Mouse (Mus musculus) intestine, embryonic 15.5 days (tissue): ENCODE results near the gene Rack1. TPM values are rescaled to one million over a fixed set of nuclear protein-coding genes. Genes with fewer than 3 reads are reported as not detected.
"Not testable (repeated sequence)": the region's sequence is repeated elsewhere in the genome, so short reads cannot be mapped to it uniquely, and the experiment has no call there.

ENCODE experiments used
- ATAC-seq: fragments of 200-750 bp; cut with Nextera tagmentation; 2 replicates; pipeline ENCODE4 v1.8.0; 2017; ENCODE audit warnings: moderate TSS enrichment, moderate library complexity
- H3K27ac ChIP-seq: fragments of 300-500 bp; sonication (generic); 2 replicates; pipeline ENCODE4 v1.5.1; 2015; ENCODE audit warnings: mild to moderate bottlenecking, inconsistent platforms
- H3K27me3 ChIP-seq: fragments of 300-500 bp; sonication (generic); replicated peaks from 2 replicates; pipeline ENCODE4 v1.6.1; 2015; ENCODE audit warnings: inconsistent platforms
- H3K36me3 ChIP-seq: fragments of 300-500 bp; sonication (generic); 2 replicates; pipeline ENCODE4 v1.6.1; 2015; ENCODE audit warnings: inconsistent platforms
- H3K4me1 ChIP-seq: fragments of 300-500 bp; sonication (generic); replicated peaks from 2 replicates; pipeline ENCODE4 v1.6.1; 2015; ENCODE audit warnings: inconsistent platforms
- H3K4me2 ChIP-seq: fragments of 300-500 bp; sonication (generic); replicated peaks from 2 replicates; pipeline ENCODE4 v1.6.1; 2015; ENCODE audit warnings: mild to moderate bottlenecking, inconsistent platforms
- H3K4me3 ChIP-seq: fragments of 300-500 bp; sonication (generic); replicated peaks from 2 replicates; pipeline ENCODE4 v1.5.1; 2015; ENCODE audit warnings: inconsistent platforms
- H3K9ac ChIP-seq: fragments of 300-500 bp; sonication (generic); 2 replicates; pipeline ENCODE4 v1.6.1; 2015; ENCODE audit warnings: inconsistent platforms
- H3K9me3 ChIP-seq: fragments of 300-500 bp; sonication (generic); 2 replicates; pipeline ENCODE4 v1.6.1; 2016; ENCODE audit warnings: inconsistent platforms
- WGBS: fragments of 180-500 bp; shearing (Covaris S2); methylation state at CpG from one replicate; pipeline ENCODE4 v1.1.7; 2015; 5-methylcytosine and 5-hydroxymethylcytosine counted together
- polyA plus RNA-seq: library from polyadenylated mRNA; unstranded; fragments of >200 nt; fragmentation: Nextera tagmentation; extraction: Ambion mirVana; gene quantifications from 2 replicates; pipeline ENCODE4 v1.2.1, GENCODE M21; 2015

The Rack1 gene
- polyA plus RNA-seq, 1 experiment from 2014 or later = 815 TPM

GRCm38 (mm10) chr11:48815851-48816250, 15.7 kb downstream of the Rack1 start:
- H3K4me1 ChIP-seq = peaks cover 19% of the 10 kb centered on the region
- peaks cover 8% of the 10 kb centered on the region; the same call in 1 of the 2 replicates for H3K36me3 ChIP-seq
- H3K9ac ChIP-seq = peak overlapping the region; percentile 76
- no peaks in the 10 kb centered on the region for H3K9me3 ChIP-seq
- 70% methylated on average over 16 of the region's 16 CpGs for WGBS
- H3K4me2 ChIP-seq = peak overlapping the region; percentile 74
- ATAC-seq = no peak
- H3K27ac ChIP-seq = 0 out of 2 replicates have a peak overlapping the region, but pooled peaks have one; percentile 99
- H3K27me3 ChIP-seq = no peaks in the 10 kb centered on the region
- H3K4me3 ChIP-seq = peak overlapping the region; percentile 69

DNA sequence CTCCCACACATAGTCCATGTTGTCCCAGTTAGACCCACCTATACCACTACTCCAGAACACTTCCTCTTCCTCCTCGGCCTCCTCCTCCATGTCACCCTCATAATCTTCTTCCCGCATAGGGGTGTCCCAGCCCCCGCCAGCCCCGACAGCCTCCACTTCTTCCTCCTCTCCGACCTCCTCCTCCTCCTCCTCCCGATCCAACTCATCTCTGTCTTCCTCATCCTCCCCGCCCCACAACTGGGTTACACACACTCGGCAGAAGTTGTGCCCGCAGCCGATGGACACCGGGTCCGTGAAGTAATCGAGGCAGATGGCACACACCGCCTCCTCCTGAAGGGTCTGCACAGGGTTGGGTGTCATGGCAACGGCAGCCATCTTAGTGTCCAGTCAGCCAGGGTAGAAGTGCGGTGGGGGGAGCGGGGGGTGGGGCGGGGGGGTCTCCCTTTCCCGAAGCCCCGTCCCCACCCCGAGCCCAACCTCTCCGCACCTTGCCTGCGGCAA, 16.2 kb downstream of the Rack1 start:
- peak overlapping the region; percentile 76 for H3K9ac ChIP-seq
- H3K4me3 ChIP-seq = peak overlapping the region; percentile 69
- ATAC-seq = peak; percentile 37
- peaks cover 8% of the 10 kb centered on the region; the same call in 1 of the 2 replicates for H3K36me3 ChIP-seq
- H3K27ac ChIP-seq = peak overlapping the region; percentile 99
- no peaks in the 10 kb centered on the region for H3K9me3 ChIP-seq
- no peaks in the 10 kb centered on the region for H3K27me3 ChIP-seq
- H3K4me2 ChIP-seq = peak overlapping the region; percentile 74
- 2% methylated on average over 23 of the region's 23 CpGs for WGBS
- H3K4me1 ChIP-seq = peaks cover 19% of the 10 kb centered on the region

DNA sequence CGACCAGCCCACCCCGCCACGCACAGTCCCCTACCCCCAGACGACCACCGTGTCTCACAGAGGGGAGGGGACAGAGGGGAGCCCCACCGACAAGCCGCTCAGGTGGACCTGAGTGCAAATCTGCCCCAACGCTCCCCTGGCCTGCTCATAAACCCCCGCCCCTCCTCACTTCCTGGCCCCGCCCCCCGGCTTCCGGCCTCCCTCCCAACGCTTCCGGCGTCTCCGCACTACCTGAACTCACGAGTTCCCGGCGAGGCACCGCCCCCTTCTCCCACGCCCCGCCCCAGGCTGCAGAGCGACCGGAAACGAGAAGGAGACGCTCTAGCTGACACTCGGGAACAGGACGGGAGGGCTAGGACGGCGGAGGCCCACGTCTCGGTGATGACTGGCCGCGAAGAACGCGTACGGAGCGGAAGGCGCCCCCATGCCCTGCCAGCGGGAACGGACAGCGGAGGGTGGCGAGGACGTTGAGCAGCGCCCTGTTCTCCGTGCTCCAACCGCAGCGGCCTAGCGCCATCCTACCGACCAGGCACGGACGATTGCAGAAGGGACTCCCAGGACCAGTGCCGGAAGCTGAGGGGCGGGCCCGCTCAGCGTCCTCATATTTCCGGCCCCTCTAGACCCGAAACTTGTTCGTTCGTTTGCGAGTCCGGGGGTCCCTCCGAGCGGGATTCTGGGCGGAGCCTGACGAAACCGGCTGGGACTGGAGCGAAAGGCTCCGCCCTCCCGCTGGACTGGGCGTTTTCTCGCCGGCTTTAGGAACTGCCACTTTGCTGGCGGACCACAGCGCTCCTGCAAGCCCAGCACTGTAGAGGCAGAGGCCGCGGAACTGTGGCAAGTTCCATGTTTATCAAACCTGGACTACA, 16.9 kb downstream of the Rack1 start, which contains the start of gene Trim41:
Trim41 (minus strand) TSS at position 554 of the 866 bp plus-strand sequence.
- WGBS = under 1% methylated on average over 75 of the region's 77 CpGs
- Histone ChIP-seq H3K9me3 (no peaks in the 10 kb centered on the region), H3K36me3 (peaks cover 6% of the 10 kb centered on the region; the same call in 1 of the 2 replicates), H3K27me3 (no peaks in the 10 kb centered on the region), H3K4me3 (peak within 1 kb of the TSS; percentile 69), H3K4me2 (peak within 1 kb of the TSS; percentile 74), H3K4me1 (peaks cover 19% of the 10 kb centered on the region), H3K27ac (peak within 1 kb of the TSS; percentile 99), H3K9ac (peak within 1 kb of the TSS; percentile 95)
- ATAC-seq = peak; percentile 97

GRCm38 (mm10) chr11:48817794-48818193, 17.7 kb downstream of the Rack1 start:
- Histone ChIP-seq H3K4me2 (peak overlapping the region; percentile 63), H3K4me3 (peak overlapping the region; percentile 69), H3K27ac (peak overlapping the region; percentile 99), H3K9ac (peak overlapping the region; percentile 95), H3K27me3 (no peaks in the 10 kb centered on the region), H3K36me3 (no peaks in the 10 kb centered on the region), H3K9me3 (no peaks in the 10 kb centered on the region), H3K4me1 (peaks cover 19% of the 10 kb centered on the region)
- 6% methylated on average over 9 of the region's 9 CpGs for WGBS
- ATAC-seq = no peak

- Histone ChIP-seq H3K9me3 (no peaks in the 10 kb centered on the region), H3K4me1 (peaks cover 19% of the 10 kb centered on the region), H3K4me2 (peak overlapping the region; percentile 63), H3K27ac (peak overlapping the region; percentile 99; the same call in 1 of the 2 replicates), H3K36me3 (no peaks in the 10 kb centered on the region), H3K4me3 (peak overlapping the region; percentile 69), H3K9ac (peak overlapping the region; percentile 95; the same call in 1 of the 2 replicates), H3K27me3 (no peaks in the 10 kb centered on the region)
- 0 out of 2 replicates have a peak, but pooled peaks have one; percentile 2 for ATAC-seq
- under 1% methylated on average over 16 of the region's 16 CpGs for WGBS
Measured at GRCm38 (mm10) chr11:48818346-48818745, 18.2 kb downstream of the Rack1 start.

GRCm38 (mm10) chr11:48819614-48820307, 19.6 kb downstream of the Rack1 start:
- no peak overlapping the region for H3K27ac ChIP-seq
- no peak overlapping the region for H3K4me2 ChIP-seq

DNA sequence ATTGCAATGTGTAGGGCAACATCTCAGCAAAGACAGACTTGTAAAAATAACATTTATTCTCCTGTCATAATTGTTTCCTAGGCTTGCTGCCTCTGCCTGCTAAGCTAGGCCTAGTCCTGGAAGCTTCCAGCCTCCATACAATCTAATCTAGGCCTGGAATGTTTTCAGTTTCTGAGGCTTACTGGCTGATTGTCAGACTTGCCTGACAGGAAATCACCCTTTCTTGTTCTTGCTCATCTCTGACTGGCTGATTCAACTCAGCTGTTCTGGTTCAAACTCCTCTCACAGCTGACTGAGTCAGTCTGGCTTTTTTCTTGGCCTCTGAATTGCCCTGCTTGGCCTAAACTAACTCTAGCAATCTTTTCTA, 20.2 kb downstream of the Rack1 start:
- H3K4me2 ChIP-seq = no peak overlapping the region
- H3K9me3 ChIP-seq = no peaks in the 10 kb centered on the region
- H3K36me3 ChIP-seq = no peaks in the 10 kb centered on the region
- H3K27ac ChIP-seq = no peak overlapping the region
- H3K4me1 ChIP-seq = peaks cover 19% of the 10 kb centered on the region
- H3K4me3 ChIP-seq = no peak overlapping the region
- H3K9ac ChIP-seq = no peak overlapping the region
- H3K27me3 ChIP-seq = no peaks in the 10 kb centered on the region
- no peak for ATAC-seq

More at GRCm38 (mm10) chr11:48819614-48820307, 19.6 kb downstream of the Rack1 start:
- no peak overlapping the region for H3K4me3 ChIP-seq
- no peaks in the 10 kb centered on the region for H3K9me3 ChIP-seq
- no peak for ATAC-seq
- H3K4me1 ChIP-seq = peaks cover 23% of the 10 kb centered on the region
- WGBS = 69% methylated on average over 7 of the region's 7 CpGs
- H3K9ac ChIP-seq = no peak overlapping the region
- no peaks in the 10 kb centered on the region for H3K27me3 ChIP-seq
- no peaks in the 10 kb centered on the region for H3K36me3 ChIP-seq

DNA sequence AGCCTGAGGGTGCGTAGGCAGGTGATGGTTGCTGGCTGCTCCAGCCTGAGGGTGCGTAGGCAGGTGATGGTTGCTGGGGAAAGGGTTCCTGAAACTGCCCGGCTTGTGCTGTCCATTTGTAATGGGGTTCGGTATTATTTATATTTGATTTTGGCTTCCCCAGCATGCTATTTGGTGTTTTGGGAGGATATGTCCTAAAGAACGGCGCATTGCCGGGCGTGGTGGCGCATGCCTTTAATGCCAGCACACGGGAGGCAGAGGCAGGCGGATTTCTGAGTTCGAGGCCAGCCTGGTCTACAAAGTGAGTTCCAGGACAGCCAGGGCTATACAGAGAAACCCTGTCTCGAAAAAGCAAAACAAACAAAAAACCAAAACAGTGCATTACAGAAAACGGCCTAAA, 21.2 kb downstream of the Rack1 start:
- H3K27ac ChIP-seq, H3K4me2 ChIP-seq, H3K36me3 ChIP-seq, H3K4me3 ChIP-seq, ATAC-seq, H3K9me3 ChIP-seq, H3K9ac ChIP-seq, H3K27me3 ChIP-seq: not testable (repeated sequence)
- WGBS = 83% methylated on average over 14 of the region's 14 CpGs
- 0 out of 2 replicates have a peak, but pooled peaks cover 10% of the 10 kb centered on the region for H3K4me1 ChIP-seq

GRCm38 (mm10) chr11:48822768-48823512, 22.8 kb downstream of the Rack1 start:
- ATAC-seq = no peak
- Histone ChIP-seq H3K4me1 (peaks cover 10% of the 10 kb centered on the region; the same call in 1 of the 2 replicates), H3K4me3 (peak overlapping the region; percentile 34), H3K27ac (no peak overlapping the region), H3K4me2 (peak overlapping the region; percentile 73), H3K9me3 (no peaks in the 10 kb centered on the region), H3K36me3 (no peaks in the 10 kb centered on the region), H3K9ac (no peak overlapping the region), H3K27me3 (no peaks in the 10 kb centered on the region)
- 38% methylated on average over 14 of the region's 14 CpGs for WGBS

DNA sequence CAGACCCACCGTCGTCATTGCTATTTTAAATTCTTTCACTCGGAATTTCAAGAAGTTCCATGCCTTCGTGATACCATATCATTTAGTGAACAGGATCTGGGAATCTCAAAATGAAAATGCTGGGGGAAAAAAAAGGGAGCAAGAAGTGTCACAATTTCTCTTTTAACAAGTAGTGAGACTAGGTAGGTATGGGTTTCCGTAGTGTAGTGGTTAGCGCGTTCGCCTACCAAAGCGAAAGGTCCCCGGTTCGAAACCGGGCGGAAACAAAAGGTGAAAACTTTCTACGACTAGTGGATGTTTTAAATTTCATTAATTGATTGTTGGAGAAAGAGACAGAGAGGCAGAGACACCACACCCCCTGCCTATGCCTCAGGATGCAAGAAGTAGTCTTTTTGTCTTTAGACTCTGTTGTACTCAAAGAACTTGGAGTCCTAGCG, 23.4 kb downstream of the Rack1 start:
- 1% methylated on average over 15 of the region's 15 CpGs for WGBS
- Histone ChIP-seq H3K4me2 (peak overlapping the region; percentile 73), H3K27me3 (no peaks in the 10 kb centered on the region), H3K4me3 (peak overlapping the region; percentile 34), H3K9ac (0 out of 2 replicates have a peak overlapping the region, but pooled peaks have one; percentile 24), H3K36me3 (no peaks in the 10 kb centered on the region), H3K4me1 (peaks cover 10% of the 10 kb centered on the region; the same call in 1 of the 2 replicates), H3K9me3 (no peaks in the 10 kb centered on the region), H3K27ac (no peak overlapping the region)
- ATAC-seq = peak; percentile 50

DNA sequence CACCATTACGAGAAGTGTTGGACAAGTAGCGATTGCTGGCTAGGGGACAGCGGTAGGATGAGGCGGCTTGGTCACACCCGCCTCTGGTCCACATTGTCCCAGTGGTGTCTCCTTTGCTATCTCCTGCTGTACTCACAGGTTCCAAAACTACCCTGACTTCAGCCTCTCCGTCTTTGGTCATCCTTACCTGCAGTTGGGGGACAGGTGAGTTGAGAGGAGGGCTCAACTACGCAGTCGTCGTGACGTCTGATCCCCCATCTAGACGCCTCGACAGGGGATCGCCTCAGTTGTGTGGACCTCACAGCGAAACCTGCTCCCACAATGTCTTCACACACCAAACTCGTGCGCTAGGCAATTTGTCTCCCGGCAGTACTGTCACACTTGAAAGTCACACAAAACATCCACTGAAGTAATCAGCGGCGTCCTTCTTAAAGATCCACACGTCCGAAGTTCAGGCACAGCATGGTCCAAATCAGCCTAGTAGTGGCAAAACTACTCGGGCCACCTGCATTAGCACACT, 24.2 kb downstream of the Rack1 start:
- H3K4me3 ChIP-seq = peak overlapping the region; percentile 34
- no peak for ATAC-seq
- H3K36me3 ChIP-seq = no peaks in the 10 kb centered on the region
- H3K27ac ChIP-seq = no peak overlapping the region
- 10% methylated on average over 22 of the region's 22 CpGs for WGBS
- peaks cover 10% of the 10 kb centered on the region; the same call in 1 of the 2 replicates for H3K4me1 ChIP-seq
- H3K9me3 ChIP-seq = no peaks in the 10 kb centered on the region
- peak overlapping the region; percentile 73 for H3K4me2 ChIP-seq
- H3K27me3 ChIP-seq = no peaks in the 10 kb centered on the region
- H3K9ac ChIP-seq = no peak overlapping the region
